Mouse (Mus musculus): ENCODE data around the gene Cyp3a11. TPM values are rescaled to one million over a fixed set of nuclear protein-coding genes. Genes with fewer than 3 reads are reported as not detected.
"Not testable (repeated sequence)": the region's sequence is repeated elsewhere in the genome, so short reads cannot be mapped to it uniquely, and the experiment has no call there.

The Cyp3a11 gene
- polyA plus RNA-seq (2015; fragmentation: Nextera tagmentation; extraction: Ambion mirVana), result not detected in 2 replicates

DNA sequence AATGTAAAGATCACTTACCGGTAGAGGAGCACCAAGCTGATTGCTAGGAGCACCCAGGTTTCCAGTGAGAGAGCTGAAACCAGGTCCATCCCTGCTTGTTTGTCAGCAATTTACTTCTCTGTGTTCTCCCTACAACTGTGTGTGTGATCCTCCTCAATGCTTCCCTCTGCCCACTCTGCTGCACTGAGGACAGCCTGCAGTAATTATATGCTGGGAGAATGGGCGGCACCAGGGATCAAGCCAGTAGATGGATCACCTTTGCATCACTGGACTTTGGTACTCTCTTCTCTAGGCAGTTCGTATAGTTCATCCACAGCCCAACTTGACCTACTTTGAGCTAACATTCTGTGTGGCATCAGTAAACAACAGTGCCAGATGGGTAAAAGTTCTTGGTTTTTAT is at the start of gene Cyp3a11:
TSS of gene Cyp3a11 (minus strand) at position 277 of the 400 bp plus-strand sequence.
- no peaks in the 10 kb centered on the region for H3K27me3 ChIP-seq (replicated peaks; ENCODE audit: control insufficient read depth, insufficient read depth, low read length)
- H3K4me2 ChIP-seq (ENCODE audit: low read length), result no peak within 1 kb of the TSS
- no peaks in the 10 kb centered on the region for H3K4me1 ChIP-seq (ENCODE audit: control insufficient read depth, insufficient read depth, low read depth, low read length)
- no peak within 1 kb of the TSS for H3K4me3 ChIP-seq (ENCODE audit: low read length)
- H3K27ac ChIP-seq (ENCODE audit: low read depth, low read length), result no peak within 1 kb of the TSS
- WGBS, result 85% methylated on average over 3 of the region's 3 CpGs
- H3K36me3 ChIP-seq (ENCODE audit: control insufficient read depth, insufficient read depth, low read length), result no peaks in the 10 kb centered on the region
- H3K9me3 ChIP-seq (ENCODE audit: control insufficient read depth, low read length), result peaks cover 43% of the 10 kb centered on the region
- H3K9ac ChIP-seq (ENCODE audit: low read depth, low read length), result no peak within 1 kb of the TSS
- no peak for ATAC-seq

DNA sequence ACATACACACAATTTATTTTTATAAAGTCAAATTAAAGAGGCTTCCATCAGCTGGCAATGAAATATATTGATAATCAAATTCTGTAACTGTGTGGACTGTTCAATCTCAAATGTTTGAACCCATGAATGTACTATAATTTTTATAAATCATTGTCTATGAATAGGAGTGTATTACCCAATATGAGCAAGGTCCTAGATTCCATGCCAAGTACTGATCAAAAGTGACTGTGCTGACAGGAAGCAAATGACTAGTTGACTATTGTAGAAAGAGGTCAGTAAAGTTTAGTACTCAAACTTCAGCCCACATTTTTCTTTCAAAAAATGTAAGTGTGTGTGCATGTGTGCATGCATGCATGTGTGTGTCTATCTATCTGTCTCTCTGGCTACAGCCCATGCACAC is 33.1 kb upstream of the Cyp3a11 start:
- Histone ChIP-seq H3K4me2 (ENCODE audit: low read length) (no peak overlapping the region), H3K27me3 (replicated peaks; ENCODE audit: control insufficient read depth, insufficient read depth, low read length) (no peaks in the 10 kb centered on the region), H3K9me3 (ENCODE audit: control insufficient read depth, low read length) (peaks cover 34% of the 10 kb centered on the region), H3K4me1 (ENCODE audit: control insufficient read depth, insufficient read depth, low read depth, low read length) (no peaks in the 10 kb centered on the region), H3K27ac (ENCODE audit: low read depth, low read length) (no peak overlapping the region), H3K9ac (ENCODE audit: low read depth, low read length) (no peak overlapping the region), H3K36me3 (ENCODE audit: control insufficient read depth, insufficient read depth, low read length) (no peaks in the 10 kb centered on the region), H3K4me3 (ENCODE audit: low read length) (no peak overlapping the region)
- no peak for ATAC-seq

DNA sequence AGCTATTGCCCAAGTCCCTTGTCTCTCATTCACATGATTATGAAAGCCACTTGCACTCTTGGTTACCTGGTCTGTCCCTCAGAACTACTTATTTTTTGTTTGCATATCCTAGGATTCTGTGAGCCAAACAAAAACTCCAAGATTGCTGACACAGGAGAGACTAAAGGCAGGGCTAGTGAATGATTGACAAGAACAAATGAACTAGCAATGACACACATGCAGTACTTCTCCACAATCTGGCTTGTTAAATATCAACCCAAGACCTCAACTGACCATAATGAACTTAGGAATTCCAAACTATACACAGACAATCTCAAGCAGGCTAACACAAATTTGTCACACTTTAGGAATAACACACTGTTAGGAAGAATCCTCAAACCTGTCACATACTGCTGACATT is 32.0 kb upstream of the Cyp3a11 start:
- Histone ChIP-seq H3K36me3 (ENCODE audit: control insufficient read depth, insufficient read depth, low read length) (no peaks in the 10 kb centered on the region), H3K4me2 (ENCODE audit: low read length) (no peak overlapping the region), H3K4me3 (ENCODE audit: low read length) (no peak overlapping the region), H3K27me3 (replicated peaks; ENCODE audit: control insufficient read depth, insufficient read depth, low read length) (no peaks in the 10 kb centered on the region), H3K4me1 (ENCODE audit: control insufficient read depth, insufficient read depth, low read depth, low read length) (no peaks in the 10 kb centered on the region), H3K9me3 (ENCODE audit: control insufficient read depth, low read length) (peaks cover 35% of the 10 kb centered on the region), H3K9ac (ENCODE audit: low read depth, low read length) (no peak overlapping the region), H3K27ac (ENCODE audit: low read depth, low read length) (no peak overlapping the region)
- ATAC-seq, result no peak

DNA sequence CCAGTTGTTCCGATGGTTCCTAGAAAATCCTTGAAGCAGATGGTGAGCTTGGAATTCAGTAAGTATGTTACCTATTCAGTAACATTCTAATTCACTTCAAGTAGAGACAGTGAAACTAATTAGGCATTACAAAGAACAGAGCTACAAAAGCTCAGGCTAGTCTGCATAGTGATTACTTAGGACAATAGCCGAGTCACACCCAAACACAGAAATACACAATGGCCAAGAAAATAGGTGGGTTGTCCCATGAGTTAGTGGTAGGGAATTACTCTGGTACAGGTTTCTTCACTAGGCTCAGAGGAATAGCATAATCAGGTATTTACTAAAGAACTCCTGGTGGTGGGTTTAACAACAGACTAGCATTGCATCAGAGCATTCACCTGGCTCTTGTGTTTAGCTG is 27.2 kb upstream of the Cyp3a11 start:
- not testable (repeated sequence) for H3K36me3 ChIP-seq (ENCODE audit: control insufficient read depth, insufficient read depth, low read length); H3K4me3 ChIP-seq (ENCODE audit: low read length); H3K27me3 ChIP-seq (replicated peaks; ENCODE audit: control insufficient read depth, insufficient read depth, low read length); H3K27ac ChIP-seq (ENCODE audit: low read depth, low read length); H3K4me1 ChIP-seq (ENCODE audit: control insufficient read depth, insufficient read depth, low read depth, low read length); H3K4me2 ChIP-seq (ENCODE audit: low read length); H3K9ac ChIP-seq (ENCODE audit: low read depth, low read length); ATAC-seq
- peaks cover 29% of the 10 kb centered on the region for H3K9me3 ChIP-seq (ENCODE audit: control insufficient read depth, low read length)
- WGBS, result 96% methylated on average over 2 of the region's 2 CpGs

DNA sequence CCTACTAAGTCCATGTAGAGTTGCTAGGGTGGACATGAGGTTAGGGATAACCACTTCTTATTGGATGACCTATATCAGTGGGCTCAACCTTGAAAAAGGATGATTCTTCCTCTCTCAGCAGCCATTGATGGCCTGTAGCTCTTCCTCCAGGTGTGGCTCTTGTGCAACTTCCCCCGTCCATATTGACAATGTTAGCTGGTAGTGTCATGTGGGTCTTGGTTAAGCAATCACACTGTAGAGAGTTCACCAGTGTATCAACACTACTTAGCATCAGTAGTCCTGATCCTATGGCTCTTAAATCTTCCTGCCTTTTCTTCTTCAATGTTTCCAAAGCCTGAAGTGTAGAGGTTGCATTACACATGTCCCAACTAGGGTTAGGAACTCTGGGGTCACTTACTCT is 24.8 kb upstream of the Cyp3a11 start:
- Histone ChIP-seq H3K4me1 (ENCODE audit: control insufficient read depth, insufficient read depth, low read depth, low read length) (no peaks in the 10 kb centered on the region), H3K9me3 (ENCODE audit: control insufficient read depth, low read length) (peaks cover 23% of the 10 kb centered on the region), H3K27ac (ENCODE audit: low read depth, low read length) (no peak overlapping the region), H3K36me3 (ENCODE audit: control insufficient read depth, insufficient read depth, low read length) (no peaks in the 10 kb centered on the region), H3K27me3 (replicated peaks; ENCODE audit: control insufficient read depth, insufficient read depth, low read length) (no peaks in the 10 kb centered on the region), H3K4me3 (ENCODE audit: low read length) (no peak overlapping the region), H3K9ac (ENCODE audit: low read depth, low read length) (no peak overlapping the region), H3K4me2 (ENCODE audit: low read length) (no peak overlapping the region)
- no peak for ATAC-seq
- 94% methylated on average over 1 of the region's 1 CpGs for WGBS

DNA sequence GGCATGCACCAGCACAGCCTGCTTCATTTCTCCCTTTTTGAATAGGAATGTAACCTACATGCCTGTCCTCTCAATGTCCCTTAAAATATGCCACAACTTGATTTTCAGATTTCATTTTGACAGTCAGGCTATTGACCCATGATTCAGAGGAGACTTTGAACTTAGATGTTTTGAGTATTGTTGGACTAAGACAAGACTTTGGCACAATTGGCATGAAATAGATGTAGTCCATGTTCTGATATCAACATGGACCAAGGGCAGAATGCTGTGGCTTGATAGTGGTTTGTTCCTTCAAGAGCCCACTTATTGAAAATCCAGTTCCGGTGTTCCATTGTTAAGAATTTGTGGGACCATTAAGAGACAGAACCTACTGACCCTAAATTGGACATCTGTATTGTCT is 23.6 kb upstream of the Cyp3a11 start:
- Histone ChIP-seq H3K27me3 (replicated peaks; ENCODE audit: control insufficient read depth, insufficient read depth, low read length) (no peaks in the 10 kb centered on the region), H3K27ac (ENCODE audit: low read depth, low read length) (no peak overlapping the region), H3K4me3 (ENCODE audit: low read length) (no peak overlapping the region), H3K36me3 (ENCODE audit: control insufficient read depth, insufficient read depth, low read length) (no peaks in the 10 kb centered on the region), H3K4me1 (ENCODE audit: control insufficient read depth, insufficient read depth, low read depth, low read length) (no peaks in the 10 kb centered on the region), H3K9me3 (ENCODE audit: control insufficient read depth, low read length) (peaks cover 21% of the 10 kb centered on the region), H3K9ac (ENCODE audit: low read depth, low read length) (no peak overlapping the region), H3K4me2 (ENCODE audit: low read length) (no peak overlapping the region)
- 94% methylated on average over 1 of the region's 1 CpGs for WGBS
- ATAC-seq, result no peak

DNA sequence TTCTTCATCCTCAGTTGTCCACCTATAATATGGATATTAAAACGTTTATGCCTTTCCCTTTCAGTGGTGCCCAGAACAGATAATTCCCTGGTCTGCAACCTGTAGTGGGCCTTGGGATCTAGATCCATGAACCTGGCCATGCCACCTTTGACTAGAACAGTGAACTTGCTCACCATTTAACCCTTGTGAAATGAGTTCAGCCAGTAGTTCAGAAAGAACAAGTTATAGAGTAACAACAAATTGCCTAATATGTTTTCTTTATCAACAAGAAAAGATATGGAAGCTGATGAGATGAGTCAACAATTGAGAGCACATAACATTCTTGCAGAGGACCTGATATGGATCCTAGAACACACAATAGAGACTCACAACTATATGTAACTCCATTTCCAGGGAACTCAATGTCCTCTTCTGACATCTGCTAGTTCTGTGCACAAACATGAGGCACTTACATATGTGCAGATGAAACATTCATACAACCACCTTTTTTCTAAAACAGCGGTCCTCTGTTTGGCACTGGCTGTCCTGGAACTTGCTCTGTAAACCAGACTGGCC is 20.7 kb upstream of the Cyp3a11 start:
- no peaks in the 10 kb centered on the region for H3K27me3 ChIP-seq (replicated peaks; ENCODE audit: control insufficient read depth, insufficient read depth, low read length)
- no peaks in the 10 kb centered on the region for H3K4me1 ChIP-seq (ENCODE audit: control insufficient read depth, insufficient read depth, low read depth, low read length)
- H3K9me3 ChIP-seq (ENCODE audit: control insufficient read depth, low read length), result peaks cover 8% of the 10 kb centered on the region
- H3K27ac ChIP-seq (ENCODE audit: low read depth, low read length), result no peak overlapping the region
- H3K4me2 ChIP-seq (ENCODE audit: low read length), result no peak overlapping the region
- no peak for ATAC-seq
- H3K36me3 ChIP-seq (ENCODE audit: control insufficient read depth, insufficient read depth, low read length), result no peaks in the 10 kb centered on the region
- WGBS, result 53% methylated on average over 2 of the region's 2 CpGs
- no peak overlapping the region for H3K4me3 ChIP-seq (ENCODE audit: low read length)
- H3K9ac ChIP-seq (ENCODE audit: low read depth, low read length), result no peak overlapping the region

DNA sequence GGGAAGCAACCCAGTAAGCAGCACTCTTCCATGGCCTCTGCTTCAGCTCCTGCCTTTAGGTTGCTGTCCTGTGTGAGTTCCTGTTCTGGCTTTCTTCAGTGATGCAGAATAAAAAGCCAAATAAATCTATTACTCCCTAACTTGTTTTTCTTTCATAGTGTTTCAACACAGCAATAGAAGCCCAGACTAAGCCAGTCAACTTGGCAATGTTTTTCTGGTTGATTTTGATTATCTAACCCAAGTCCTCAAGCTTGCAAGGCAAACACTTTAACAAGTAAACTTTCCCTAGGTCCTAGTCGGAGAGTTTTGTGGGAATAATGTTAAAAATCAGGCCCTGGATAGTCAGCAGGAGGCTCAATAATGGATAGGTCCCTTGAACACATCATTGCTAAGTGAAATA is 17.5 kb upstream of the Cyp3a11 start:
- H3K4me3 ChIP-seq (ENCODE audit: low read length), result no peak overlapping the region
- no peak overlapping the region for H3K4me2 ChIP-seq (ENCODE audit: low read length)
- H3K27me3 ChIP-seq (replicated peaks; ENCODE audit: control insufficient read depth, insufficient read depth, low read length), result no peaks in the 10 kb centered on the region
- 60% methylated on average over 1 of the region's 1 CpGs for WGBS
- no peaks in the 10 kb centered on the region for H3K36me3 ChIP-seq (ENCODE audit: control insufficient read depth, insufficient read depth, low read length)
- H3K9me3 ChIP-seq (ENCODE audit: control insufficient read depth, low read length), result peaks cover 2% of the 10 kb centered on the region
- no peak overlapping the region for H3K27ac ChIP-seq (ENCODE audit: low read depth, low read length)
- H3K4me1 ChIP-seq (ENCODE audit: control insufficient read depth, insufficient read depth, low read depth, low read length), result no peaks in the 10 kb centered on the region
- no peak for ATAC-seq
- H3K9ac ChIP-seq (ENCODE audit: low read depth, low read length), result no peak overlapping the region

DNA sequence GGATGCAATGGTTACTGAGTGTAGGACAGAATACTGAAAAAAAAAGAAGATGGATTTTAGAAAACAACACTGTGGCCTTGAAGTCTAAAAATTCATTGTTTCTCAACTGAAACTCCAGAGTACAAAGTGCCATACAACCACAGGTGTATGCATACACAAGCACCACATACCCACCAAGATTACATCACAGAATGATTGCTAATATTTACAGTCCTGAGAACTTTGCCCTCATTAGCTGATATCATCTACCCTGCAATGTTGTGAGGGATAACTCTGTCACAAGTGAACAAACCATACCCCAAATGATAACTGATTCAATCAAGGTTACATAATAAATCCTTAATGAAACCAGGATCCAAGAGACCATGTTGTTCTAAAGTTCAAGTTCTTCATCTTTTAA is 1.4 kb upstream of the Cyp3a11 start:
- Histone ChIP-seq H3K9me3 (ENCODE audit: control insufficient read depth, low read length) (peaks cover 37% of the 10 kb centered on the region), H3K9ac (ENCODE audit: low read depth, low read length) (no peak overlapping the region), H3K27me3 (replicated peaks; ENCODE audit: control insufficient read depth, insufficient read depth, low read length) (no peaks in the 10 kb centered on the region), H3K4me3 (ENCODE audit: low read length) (no peak overlapping the region), H3K36me3 (ENCODE audit: control insufficient read depth, insufficient read depth, low read length) (no peaks in the 10 kb centered on the region), H3K27ac (ENCODE audit: low read depth, low read length) (no peak overlapping the region), H3K4me2 (ENCODE audit: low read length) (no peak overlapping the region), H3K4me1 (ENCODE audit: control insufficient read depth, insufficient read depth, low read depth, low read length) (no peaks in the 10 kb centered on the region)
- ATAC-seq, result no peak

DNA sequence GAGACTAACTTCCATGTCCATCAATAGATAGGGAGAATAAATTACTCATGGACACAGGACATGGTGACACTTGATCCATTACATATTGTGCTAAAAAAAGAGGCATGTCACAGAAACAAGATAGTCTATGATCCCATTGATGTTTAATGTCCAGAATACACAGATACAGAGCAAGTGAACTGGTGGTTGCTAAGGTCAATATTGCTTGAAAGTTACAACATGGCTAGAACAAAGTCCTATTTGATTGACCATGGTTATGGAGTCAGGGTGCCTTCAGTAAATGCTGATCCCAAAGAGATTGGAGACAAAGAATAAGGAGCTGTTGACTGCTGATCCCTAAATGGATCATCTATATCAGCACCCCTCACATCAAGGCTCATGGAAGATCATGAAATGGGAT is 12.3 kb downstream of the Cyp3a11 start:
- H3K27ac ChIP-seq (ENCODE audit: low read depth, low read length); H3K4me2 ChIP-seq (ENCODE audit: low read length); H3K27me3 ChIP-seq (replicated peaks; ENCODE audit: control insufficient read depth, insufficient read depth, low read length); H3K4me3 ChIP-seq (ENCODE audit: low read length); H3K9ac ChIP-seq (ENCODE audit: low read depth, low read length); H3K4me1 ChIP-seq (ENCODE audit: control insufficient read depth, insufficient read depth, low read depth, low read length); ATAC-seq; H3K36me3 ChIP-seq (ENCODE audit: control insufficient read depth, insufficient read depth, low read length): not testable (repeated sequence)
- H3K9me3 ChIP-seq (ENCODE audit: control insufficient read depth, low read length), result peaks cover 25% of the 10 kb centered on the region
